Mouse (Mus musculus) frontal cortex, adult 2 months (tissue): ENCODE data around the gene Tbxa2r. TPM values are rescaled to one million over a fixed set of nuclear protein-coding genes. Genes with fewer than 3 reads are reported as not detected.

Source experiments
- DNase-seq, 2 experiments: peaks; one replicate each; pipeline ENCODE4 v3.0.0; 2022; ENCODE audit warnings: low spot score in 1 of 2; ENCODE audit errors: extremely low spot score in 1 of 2
- polyA plus RNA-seq: library from polyadenylated mRNA; depleted of rRNA; stranded (reverse); fragments of >200 nt; gene quantifications from 2 replicates; pipeline ENCODE4 v1.2.3, GENCODE M21; 2012; rRNA removed

The Tbxa2r gene
- 2.3 and 3.3 TPM in 2 replicates for polyA plus RNA-seq

DNA sequence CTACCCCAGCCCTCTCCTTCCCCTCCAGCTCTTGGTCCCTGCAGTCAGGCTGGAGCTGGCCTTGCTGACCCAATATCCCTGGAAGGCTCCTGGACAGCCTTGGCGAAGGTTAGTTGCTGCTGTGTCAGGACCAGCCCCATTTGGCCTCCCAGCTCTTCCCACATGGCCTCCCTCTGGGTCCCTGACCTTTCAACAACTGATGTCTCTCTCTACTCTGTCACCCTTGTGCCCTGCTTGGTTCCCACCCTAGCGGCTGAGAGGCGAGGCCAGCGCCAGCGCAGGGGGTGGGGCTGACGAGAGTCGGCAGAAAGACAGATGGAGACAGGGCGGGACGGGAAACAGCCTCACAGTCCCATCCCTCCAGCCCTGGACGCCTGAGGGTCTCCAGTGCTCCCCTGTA, at the start of gene Tbxa2r:
Tbxa2r (plus strand) TSS at position 346 of the 400 bp plus-strand sequence.
- no peak for DNase-seq

DNA sequence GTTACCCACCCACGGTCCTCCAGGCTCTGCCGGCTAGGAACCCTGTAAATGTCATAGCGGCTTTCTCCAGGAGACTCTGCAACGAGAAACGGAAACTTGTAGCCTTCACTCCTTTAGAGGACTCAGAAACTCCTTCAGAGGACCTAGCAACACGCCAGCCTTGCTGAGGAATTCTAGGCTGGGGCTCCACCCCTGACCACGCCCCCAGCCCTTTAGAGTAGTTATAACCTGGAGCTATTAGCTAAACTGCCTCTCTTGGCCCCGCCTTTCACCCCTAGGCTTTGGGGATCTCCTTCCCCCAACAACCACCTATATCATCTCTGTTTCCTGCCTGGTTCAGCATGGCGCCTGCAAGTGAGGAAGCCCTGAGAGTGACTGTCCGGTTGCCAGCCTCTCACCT, 49.0 kb upstream of the Tbxa2r start:
- no peak for DNase-seq

DNA sequence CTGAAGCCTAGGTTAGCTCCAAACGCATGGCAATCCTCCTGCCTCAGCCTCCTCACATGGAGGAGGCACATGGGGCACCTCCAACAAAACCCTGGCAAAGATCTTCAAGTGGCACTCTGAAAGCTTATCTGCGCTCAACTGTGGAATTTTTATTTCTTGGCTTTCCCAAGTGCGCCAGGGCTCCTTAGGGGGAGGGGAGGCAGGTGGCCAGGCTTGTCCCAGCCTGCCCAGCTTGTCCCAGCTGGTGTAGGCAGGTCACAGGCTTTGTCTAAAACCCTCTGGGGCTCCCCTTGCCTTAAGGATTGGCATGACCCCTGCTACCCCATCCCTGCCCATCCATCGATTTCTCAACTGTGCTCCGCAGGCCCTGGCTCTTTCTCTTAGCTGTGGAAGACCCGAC, 44.3 kb upstream of the Tbxa2r start:
- no peak for DNase-seq

DNA sequence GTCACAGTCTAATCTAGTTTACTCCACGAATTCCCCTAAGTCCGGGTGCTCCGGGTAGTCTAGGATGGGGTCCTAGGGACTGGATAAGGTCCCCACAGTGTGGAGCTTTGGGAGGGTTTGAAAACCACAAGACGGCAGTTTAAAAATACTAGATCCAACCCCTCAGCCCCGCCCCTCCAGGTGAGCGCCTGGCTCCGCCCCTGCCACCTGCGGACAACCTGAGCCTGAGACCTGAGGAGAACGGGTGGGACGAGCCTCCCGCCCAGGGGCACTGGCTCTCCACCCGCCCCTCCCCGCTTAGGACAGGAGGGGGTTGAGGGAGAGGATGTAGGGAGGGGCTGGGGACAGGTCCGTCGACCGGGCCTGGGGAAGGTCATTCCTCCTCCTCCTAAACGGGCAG, 43.8 kb upstream of the Tbxa2r start:
- no peak for DNase-seq

DNA sequence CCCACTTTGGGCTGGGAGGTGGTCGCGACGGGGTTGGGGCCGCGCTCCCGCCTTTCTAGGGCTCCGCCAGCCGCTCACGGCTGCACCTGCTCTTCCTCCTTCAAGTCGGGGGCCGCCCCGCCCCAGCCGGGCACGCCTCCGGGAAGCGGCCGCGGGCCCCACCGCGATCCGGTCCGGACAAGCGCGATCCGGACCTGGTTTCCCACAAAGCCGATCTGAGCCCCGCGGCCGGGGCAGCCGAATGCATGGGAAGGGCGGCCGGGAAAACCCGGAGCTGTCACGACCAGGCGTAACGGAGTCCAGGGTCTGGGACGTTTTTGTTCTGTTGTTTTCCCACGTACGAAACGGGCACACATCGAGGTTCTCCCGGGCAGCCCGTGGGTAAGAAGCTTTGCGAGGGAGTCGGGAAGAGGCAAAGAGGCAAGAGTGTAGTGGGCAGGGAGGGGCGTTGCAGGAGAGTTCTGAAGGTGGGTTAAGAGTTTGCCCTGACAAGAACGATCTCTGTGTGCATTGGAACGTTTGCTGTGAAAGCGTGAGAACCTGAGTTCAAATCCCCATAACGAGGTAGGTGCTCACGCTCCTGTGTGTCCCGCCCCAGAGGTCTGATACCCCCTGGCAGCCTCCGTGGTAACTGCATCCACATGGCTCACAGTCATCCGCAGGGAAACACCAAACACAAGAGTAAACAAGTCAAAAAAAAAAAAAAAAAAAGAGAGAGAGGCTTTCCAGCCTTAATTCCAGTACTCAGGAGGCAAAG, 42.7 kb upstream of the Tbxa2r start:
- peak in 1 of 2 experiments; percentile 86 for DNase-seq

DNA sequence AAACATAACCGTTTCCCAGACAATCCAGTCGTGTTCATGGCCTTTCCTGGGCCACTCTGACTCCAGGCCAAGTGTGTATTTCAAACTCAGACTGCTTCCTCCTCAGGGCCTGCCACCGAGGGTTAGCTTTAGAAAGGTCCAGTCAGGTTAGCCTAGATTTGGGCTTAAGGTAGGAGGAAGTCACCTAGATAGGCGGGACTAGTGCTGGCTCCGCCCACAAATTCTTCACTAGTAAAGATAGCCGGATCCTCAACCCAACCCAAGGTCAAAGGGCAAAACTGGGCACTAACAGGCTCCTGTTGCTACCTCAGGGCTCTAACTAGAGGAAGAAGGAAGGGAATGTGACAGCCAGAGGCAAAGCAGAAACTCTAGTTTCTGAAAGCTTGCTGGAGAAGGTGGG, 41.9 kb upstream of the Tbxa2r start:
- no peak for DNase-seq

DNA sequence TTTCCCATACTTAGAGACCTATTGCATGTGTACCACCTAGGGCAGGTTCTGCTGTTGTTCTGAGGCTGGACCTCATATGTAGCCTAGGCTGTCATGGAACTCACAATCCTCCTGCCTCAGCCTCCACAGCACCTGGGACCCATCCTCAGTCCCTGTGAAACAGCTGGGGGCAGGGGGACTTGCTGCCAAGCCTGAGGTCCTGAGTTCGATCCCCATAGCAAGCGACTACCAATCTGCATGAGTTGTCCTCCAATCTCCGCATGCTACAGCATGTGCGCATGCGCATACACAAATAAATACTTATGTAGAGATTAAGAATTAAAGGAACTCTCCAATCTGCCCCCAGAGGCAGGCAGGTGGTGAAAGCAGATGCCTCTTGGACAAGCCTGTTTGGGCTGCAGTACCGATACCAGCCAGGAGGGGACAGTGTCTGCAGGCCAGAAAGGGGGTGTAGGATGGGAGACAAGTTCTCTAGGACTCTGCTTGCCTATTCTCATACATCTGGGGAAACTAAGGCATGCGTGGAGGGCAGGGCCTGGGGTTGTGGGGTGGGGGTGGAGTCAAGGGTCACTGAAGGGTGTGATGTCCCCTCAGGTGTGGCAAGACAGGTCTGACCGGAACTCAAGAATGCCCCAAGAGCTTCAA, 40.9 kb upstream of the Tbxa2r start:
- peak in 1 of 2 experiments; percentile 62 for DNase-seq

DNA sequence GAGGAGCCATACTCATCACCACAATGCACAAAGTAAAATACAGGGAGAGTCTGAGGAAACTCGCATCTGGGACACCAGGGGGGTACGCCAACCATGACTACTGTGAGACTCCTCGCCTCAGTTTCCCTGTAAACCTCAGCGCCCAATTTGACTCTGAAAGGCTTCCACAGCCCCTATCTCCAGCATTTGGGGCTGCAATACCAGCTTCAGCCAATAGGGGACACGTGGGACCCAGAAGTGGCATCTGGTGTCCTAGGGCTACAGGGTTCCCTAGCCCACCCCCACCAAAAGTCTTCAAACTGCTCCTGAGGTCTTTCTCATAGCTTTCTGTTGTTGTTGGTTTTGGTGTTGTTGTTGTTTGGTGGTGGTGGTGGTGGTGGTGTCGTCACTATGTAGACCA, 39.9 kb upstream of the Tbxa2r start:
- DNase-seq: no peak

DNA sequence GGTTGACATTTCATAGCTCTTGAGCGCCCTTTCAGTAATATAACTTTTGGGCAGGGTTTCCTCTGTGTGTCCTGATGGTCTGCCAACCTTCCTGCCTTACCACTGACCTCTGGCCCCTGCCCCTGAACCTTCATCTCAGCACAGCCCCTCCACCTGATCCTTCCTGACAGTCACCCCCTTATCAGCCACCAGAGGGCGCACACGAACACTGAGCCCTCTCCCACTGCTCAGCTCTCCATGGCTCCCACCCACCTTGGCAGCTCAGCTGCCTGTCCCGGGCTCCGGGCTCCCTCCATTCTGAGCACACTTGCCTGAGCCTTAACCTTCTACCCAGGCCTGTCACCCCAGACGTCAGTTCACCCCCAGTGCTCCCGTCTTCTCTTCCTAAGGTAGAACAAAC, 39.3 kb upstream of the Tbxa2r start:
- DNase-seq: peak in 1 of 2 experiments; percentile 72

DNA sequence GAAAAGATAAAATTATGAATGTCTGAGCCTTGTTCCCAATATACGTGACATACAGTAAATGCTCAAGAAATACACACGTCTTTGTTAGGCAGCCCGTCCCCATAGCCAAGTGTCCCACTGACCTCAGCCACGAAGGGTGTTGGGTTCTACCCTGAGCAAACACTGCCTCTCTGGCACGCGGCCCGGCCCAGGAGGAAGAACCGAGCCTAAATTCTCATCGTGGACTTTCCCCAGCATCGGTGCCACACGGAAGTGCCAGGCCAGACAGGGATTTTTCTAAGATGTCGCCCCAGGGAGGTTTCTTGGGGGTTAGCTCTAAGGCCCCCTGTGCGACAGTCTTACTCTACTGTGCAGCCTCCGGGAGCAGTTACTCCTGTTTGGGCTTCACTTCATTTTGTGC, 38.7 kb upstream of the Tbxa2r start:
- no peak for DNase-seq

DNA sequence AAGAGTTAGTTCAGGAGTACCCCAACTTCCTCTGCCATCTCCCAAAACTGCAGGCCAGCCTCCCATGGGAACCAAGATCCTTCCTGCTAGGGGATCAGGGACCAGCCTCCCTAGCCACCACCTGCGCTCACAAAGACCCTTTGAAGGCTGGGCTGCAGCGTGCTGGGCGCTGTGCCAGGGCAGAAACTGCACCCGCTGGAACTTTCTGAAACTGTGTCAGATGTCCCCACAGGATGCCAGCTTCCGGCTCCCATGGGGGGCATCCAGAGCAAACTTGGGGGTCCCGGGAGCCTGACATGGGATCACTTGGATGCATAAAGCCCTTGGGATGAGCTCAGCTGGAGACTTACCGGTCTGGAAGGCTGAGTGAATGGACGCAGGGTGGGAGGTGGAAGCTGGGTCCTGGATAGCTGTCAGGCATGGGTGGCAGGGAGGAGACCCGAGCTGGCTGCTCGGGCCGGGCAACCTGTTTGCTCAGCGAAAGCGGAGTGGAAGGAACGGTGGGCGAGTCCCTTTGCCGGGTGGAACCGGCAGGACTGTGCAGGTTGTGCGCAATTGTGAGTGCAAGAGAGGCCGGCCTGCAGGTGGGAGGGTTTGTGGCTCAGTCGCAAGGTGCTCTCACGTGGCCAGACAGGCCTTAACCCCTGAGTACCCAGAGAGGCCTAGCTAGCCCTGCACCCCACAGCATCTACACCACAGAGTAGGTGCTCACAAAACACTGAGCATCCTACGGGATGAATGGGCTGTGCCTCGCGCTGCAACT, 37.7 kb upstream of the Tbxa2r start:
- DNase-seq: peak in 1 of 2 experiments; percentile 4

DNA sequence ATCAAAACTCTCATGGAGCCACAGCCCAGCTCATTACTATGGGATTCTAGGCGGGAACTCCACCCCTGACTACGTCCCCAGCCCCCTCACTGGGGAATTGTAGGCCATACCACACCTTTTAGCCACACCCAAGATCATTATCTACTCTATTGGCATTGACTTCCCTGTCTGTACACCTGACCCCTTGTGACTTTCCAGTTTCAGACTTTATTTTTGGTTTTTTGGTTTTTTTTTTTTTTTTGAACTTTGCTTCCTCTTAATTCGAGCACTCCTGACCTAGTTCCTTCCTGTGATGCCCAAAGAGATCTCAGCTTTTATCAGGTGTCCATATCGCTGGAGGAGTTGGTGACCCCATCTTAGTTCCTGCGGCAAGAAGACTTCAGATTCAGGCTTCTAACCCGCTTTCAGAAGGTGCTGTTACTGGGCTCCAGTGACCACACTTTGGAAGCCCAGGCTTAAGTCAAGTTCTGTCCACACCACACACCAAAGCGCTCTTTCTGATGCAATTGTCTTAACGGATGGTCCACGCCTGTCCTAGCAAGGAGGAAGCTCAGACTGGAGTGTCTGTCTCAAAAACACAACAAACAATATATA, 36.9 kb upstream of the Tbxa2r start, which contains the start of gene Tjp3:
Tjp3 (minus strand) TSS at position 71 of the 594 bp plus-strand sequence.
- DNase-seq: peak in 1 of 2 experiments; percentile 5

DNA sequence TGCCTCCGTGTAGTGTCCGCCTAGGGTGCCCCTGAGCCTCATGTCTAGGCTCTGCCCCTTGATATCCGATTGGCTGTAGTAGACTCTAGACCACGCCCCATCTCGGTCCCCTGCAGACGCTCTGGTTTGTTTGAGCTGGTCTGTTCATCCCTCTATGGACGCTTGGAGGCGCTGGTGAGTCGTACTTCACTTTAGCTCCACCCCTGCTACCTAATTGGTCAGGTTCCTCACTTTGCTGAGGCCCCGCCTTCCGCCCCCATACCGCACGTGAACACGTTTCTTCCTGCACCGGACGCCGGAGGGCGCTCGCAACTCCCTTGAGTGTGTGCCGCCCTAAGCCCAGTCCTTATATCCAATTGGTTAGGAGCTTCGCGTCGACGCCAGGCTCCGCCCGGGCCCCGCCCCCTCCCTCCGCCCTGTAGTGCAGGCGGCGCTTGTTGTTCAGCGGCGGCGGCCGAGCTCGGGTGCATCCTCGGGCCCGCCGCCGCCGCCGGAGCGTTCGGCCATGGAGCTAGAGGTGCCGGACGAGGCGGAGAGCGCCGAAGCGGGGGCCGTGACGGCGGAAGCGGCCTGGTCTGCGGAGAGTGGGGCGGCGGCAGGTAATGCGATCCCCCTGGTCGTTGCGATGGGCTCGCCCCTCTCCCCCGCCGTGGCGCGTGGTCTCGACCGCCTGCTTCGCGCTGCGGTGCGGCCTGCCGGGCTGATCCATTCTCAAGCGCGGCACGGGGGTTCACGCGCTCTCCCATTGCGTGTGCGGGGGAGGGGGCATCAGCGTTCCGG, 35.8 kb upstream of the Tbxa2r start, which contains the start of gene Pip5k1c:
Pip5k1c (plus strand) TSS at position 410 of the 780 bp plus-strand sequence.
- DNase-seq: peak in 1 of 2 experiments; percentile 100

DNA sequence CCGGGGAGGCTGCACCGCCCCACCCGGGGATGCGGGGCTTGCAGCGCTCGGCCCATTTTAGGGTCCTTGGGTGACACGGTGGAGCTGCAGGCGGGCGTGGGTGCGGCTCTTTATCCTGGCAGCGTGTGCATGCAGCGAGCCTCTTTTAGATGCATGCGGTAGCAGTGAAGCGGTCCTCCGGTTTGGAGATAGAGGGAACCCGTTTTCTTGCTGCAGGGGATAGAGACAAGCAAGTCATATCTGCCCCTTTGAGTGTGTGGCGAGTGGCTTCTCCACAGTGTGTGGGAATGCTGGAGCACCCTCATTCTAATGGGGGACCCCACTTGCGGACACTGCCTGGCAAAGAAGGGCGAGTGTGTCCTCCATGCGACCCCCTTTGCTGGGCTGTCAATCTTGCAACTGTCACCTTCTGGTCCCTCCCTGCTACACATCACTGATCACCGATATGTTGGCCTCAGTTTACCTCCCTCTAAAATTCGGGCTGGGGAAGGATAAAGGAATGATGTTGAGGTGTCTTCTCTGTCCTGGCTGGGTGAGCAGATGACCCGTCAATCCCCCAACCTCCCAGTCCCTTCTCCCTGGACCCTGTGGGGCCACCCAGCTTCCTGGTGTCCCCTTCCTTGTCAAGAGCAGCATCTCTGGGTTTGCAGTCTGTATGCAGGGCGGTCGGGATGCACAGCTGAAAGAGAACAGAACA, 35.0 kb upstream of the Tbxa2r start:
- no peak for DNase-seq

DNA sequence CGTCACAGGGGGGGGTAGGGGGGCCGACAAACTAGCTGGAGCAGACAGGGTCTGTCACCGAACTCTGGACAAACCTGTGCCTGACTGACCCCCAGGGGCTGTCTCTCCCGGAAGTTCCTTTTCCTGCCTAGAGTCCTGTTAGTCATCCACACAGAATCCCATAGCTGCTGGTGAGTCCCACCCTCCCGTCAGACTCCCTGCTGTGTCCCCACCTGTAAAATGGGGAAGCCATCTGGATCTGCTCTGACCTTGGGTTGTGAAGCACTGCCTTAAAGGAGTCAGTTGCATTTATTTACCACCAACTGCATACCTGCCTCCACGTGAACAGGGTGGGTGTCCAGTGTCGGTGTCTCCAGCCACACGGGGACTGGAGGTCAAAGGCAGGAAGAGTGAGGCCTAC, 34.1 kb upstream of the Tbxa2r start:
- DNase-seq: no peak

DNA sequence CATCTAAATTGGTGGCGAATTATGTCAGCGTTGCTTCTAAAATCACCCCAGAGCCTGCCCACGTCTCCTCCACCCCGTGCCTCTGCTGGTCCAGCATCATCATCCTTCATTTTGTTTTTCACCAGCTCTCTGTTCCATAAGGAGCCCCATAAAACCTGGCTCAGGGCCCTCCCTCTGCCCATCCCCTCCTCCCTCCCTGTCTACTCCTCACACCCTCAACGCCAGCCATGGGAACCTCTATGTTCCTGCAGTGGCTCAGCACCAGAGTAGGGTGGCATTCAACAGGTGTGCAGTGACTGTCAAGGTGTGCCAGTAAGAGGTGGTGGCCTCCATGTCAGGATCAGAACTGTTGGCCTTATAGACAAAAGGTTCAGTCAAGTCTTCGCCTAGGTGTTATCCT, 33.3 kb upstream of the Tbxa2r start:
- DNase-seq: peak in 1 of 2 experiments; percentile 75

DNA sequence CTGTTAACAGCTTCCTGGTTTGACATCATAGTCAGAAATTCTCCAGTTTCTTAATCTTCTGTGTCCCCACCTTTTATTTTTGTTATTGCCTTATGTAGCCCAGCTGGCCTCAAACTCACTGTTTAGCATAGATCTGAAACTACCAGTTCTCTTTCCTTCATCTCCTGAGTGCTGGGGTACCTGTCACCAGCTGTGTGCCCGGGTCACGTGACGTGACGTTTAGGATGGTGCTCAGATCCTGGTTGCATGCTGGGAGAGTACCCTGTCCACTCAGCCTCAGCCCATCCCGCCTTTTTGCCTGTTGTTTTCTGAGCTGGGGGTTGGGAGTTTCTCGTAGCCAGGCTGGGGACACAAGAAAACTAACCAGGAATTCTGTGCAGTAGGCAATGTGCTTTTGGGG, 31.3 kb upstream of the Tbxa2r start:
- no peak for DNase-seq

DNA sequence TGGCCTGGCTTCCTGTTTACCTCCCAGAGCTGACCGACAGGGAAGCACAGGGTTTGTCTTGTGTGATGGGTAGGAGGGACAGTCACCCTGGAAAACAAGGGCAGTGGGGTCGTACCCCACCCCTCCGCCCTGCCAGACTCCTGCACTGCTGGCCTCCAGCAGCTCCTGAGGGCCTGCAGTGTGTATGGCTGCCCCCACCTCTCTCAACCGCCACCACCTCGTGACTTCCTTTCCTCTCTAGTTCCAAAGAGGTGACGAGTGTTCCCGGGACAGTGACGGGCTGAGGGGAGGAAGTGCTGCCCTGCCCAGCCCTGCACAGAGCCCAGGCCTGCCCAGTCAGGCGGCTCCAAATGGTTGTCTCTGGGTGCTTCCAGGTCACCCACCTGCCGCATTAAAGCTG, 30.7 kb upstream of the Tbxa2r start:
- DNase-seq: peak in 1 of 2 experiments; percentile 3

DNA sequence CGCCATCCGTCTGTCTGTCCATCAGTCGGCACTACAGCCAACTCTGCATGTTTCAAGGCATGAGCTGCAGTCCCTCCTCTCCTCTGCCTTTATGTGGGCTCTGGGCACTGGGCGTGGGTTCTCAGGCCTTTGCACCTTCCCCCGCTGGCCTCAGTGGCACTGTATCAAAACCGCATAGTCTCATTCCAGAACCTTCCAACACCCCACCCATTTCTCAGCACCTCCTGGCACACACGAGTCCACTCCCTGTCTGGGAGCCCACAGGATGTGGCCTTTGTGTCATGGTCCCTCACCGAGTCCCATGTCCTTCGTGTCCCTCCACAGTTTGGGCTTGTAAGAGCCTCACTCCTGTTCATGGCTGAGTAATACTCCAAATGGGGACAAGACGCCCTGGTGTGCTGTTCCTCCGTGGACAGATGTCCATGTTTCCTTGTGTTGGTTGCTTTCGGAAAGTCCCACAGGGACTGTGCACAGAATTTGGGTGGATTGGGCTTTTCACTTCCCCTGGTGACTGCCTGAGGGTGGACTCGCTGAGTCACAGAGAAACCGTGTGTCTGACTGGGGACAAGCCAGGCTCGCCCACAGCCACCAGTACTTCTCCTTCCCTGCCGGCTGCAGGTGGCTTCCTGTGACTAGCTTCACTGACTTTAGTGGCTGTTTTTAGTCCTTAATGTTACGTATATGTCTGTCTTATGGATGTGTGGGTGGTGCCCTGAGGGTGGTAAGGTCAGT, 30.0 kb upstream of the Tbxa2r start:
- DNase-seq: peak in 1 of 2 experiments; percentile 2
